Mouse (Mus musculus) cortical plate, adult 2 months (tissue): Measurements from ENCODE around the gene Ercc8. TPM values are rescaled to one million over a fixed set of nuclear protein-coding genes. Genes with fewer than 3 reads are reported as not detected.

Source experiments
- H3K27ac ChIP-seq: fragments of 200-500 bp; 2 replicates; pipeline ENCODE4 v1.5.1; 2012; ENCODE audit warnings: low read length, control low read depth, inconsistent platforms; ENCODE audit not compliant: insufficient read depth
- H3K4me1 ChIP-seq: fragments of 200-500 bp; 2 replicates; pipeline ENCODE4 v1.6.1; 2011; ENCODE audit warnings: low read length; ENCODE audit not compliant: control insufficient read depth, insufficient read depth
- H3K4me3 ChIP-seq: fragments of 200-500 bp; 2 replicates; pipeline ENCODE4 v1.5.1; 2011; ENCODE audit warnings: mild to moderate bottlenecking, low read length, control low read depth; ENCODE audit not compliant: insufficient read depth
- CTCF ChIP-seq: fragments of 200-500 bp; IDR thresholded peaks from 2 replicates; pipeline ENCODE4 v1.5.1; 2011; ENCODE audit warnings: mild to moderate bottlenecking, control low read depth, low read length; ENCODE audit not compliant: insufficient read depth; ENCODE audit errors: extremely low read depth
- POLR2A ChIP-seq: fragments of 200-500 bp; IDR thresholded peaks from 2 replicates; pipeline ENCODE4 v1.6.1; 2011; ENCODE audit warnings: mild to moderate bottlenecking, low read length, control low read depth; ENCODE audit not compliant: insufficient read depth; ENCODE audit errors: extremely low read depth
- polyA plus RNA-seq: library from polyadenylated mRNA; depleted of rRNA; stranded (reverse); fragments of >200 nt; gene quantifications from 2 replicates; pipeline ENCODE4 v1.2.3, GENCODE M21; 2012; rRNA removed

Gene Ercc8
- 12.7 and 13.0 TPM in 2 replicates for polyA plus RNA-seq

- Histone ChIP-seq H3K4me3 (peak within 1 kb of the TSS; percentile 75), H3K27ac (no peak within 1 kb of the TSS), H3K4me1 (peaks cover 1% of the 10 kb centered on the region; the same call in 1 of the 2 replicates)
- TF ChIP-seq CTCF: no peak
- TF ChIP-seq POLR2A: peak; percentile 60; the same call in 1 of the 2 replicates
Measured at GRCm38 (mm10) chr13:108158465-108159240, at the start of gene Ercc8, which contains the start of gene Ndufaf2. Ercc8 (plus strand) TSS chr13:108158731. Ndufaf2 (minus strand) TSS chr13:108158623.

GRCm38 (mm10) chr13:108110929-108111328, 47.6 kb upstream of the Ercc8 start:
- no peak overlapping the region for H3K4me3 ChIP-seq
- TF ChIP-seq CTCF (no peak), POLR2A (no peak)
- no peaks in the 10 kb centered on the region for H3K4me1 ChIP-seq
- no peak overlapping the region for H3K27ac ChIP-seq

GRCm38 (mm10) chr13:108113536-108113935, 45.0 kb upstream of the Ercc8 start:
- Histone ChIP-seq H3K4me1 (no peaks in the 10 kb centered on the region), H3K27ac (no peak overlapping the region), H3K4me3 (no peak overlapping the region)
- TF ChIP-seq CTCF (no peak), POLR2A (no peak)

- no peak for TF ChIP-seq POLR2A
- TF ChIP-seq CTCF: no peak
- no peak overlapping the region for H3K27ac ChIP-seq
- no peak overlapping the region for H3K4me3 ChIP-seq
- H3K4me1 ChIP-seq: no peaks in the 10 kb centered on the region
Measured at GRCm38 (mm10) chr13:108114257-108114656, 44.3 kb upstream of the Ercc8 start.

- Histone ChIP-seq H3K27ac (no peak overlapping the region), H3K4me3 (no peak overlapping the region), H3K4me1 (no peaks in the 10 kb centered on the region)
- no peak for TF ChIP-seq POLR2A
- TF ChIP-seq CTCF: no peak
Measured at GRCm38 (mm10) chr13:108117654-108118053, 40.9 kb upstream of the Ercc8 start.

GRCm38 (mm10) chr13:108118188-108118587, 40.3 kb upstream of the Ercc8 start:
- no peak overlapping the region for H3K27ac ChIP-seq
- no peaks in the 10 kb centered on the region for H3K4me1 ChIP-seq
- H3K4me3 ChIP-seq: no peak overlapping the region
- no peak for TF ChIP-seq CTCF

GRCm38 (mm10) chr13:108119411-108120310, 38.9 kb upstream of the Ercc8 start:
- no peak for TF ChIP-seq CTCF
- no peak for TF ChIP-seq POLR2A
- H3K4me3 ChIP-seq: no peak overlapping the region
- H3K4me1 ChIP-seq: no peaks in the 10 kb centered on the region
- no peak overlapping the region for H3K27ac ChIP-seq

- no peak for TF ChIP-seq POLR2A
- no peak for TF ChIP-seq CTCF
- H3K27ac ChIP-seq: no peak overlapping the region
- H3K4me1 ChIP-seq: no peaks in the 10 kb centered on the region
- no peak overlapping the region for H3K4me3 ChIP-seq
Measured at GRCm38 (mm10) chr13:108123109-108123723, 35.3 kb upstream of the Ercc8 start.

- peaks cover 1% of the 10 kb centered on the region; the same call in 1 of the 2 replicates for H3K4me1 ChIP-seq
- TF ChIP-seq CTCF (no peak), POLR2A (no peak)
- no peak overlapping the region for H3K4me3 ChIP-seq
- no peak overlapping the region for H3K27ac ChIP-seq
Measured at GRCm38 (mm10) chr13:108124096-108124495, 34.4 kb upstream of the Ercc8 start.
